Mouse (Mus musculus): ENCODE results near the gene Sobp. TPM values are rescaled to one million over a fixed set of nuclear protein-coding genes. Genes with fewer than 3 reads are reported as not detected.

Gene Sobp
- polyA plus RNA-seq, 1 experiment from 2014 or later, result 15.6 TPM

- ATAC-seq, result peak; percentile 43; the same call in 1 of the 2 replicates
- WGBS, result 62% methylated on average over 7 of the region's 7 CpGs
Measured at GRCm38 (mm10) chr10:42980999-42981757, 193.2 kb downstream of the Sobp start.

GRCm38 (mm10) chr10:42978346-42978745 lies 196.0 kb downstream of the Sobp start:
- H3K27ac ChIP-seq, result no peak overlapping the region
- H3K9me3 ChIP-seq, result no peaks in the 10 kb centered on the region
- H3K9ac ChIP-seq (replicated peaks), result no peak overlapping the region
- no peaks in the 10 kb centered on the region for H3K36me3 ChIP-seq
- peaks cover 4% of the 10 kb centered on the region; the same call in 1 of the 2 replicates for H3K4me1 ChIP-seq (replicated peaks)
- no peak overlapping the region for H3K4me2 ChIP-seq (replicated peaks)
- 63% methylated on average over 3 of the region's 3 CpGs for WGBS
- ATAC-seq, result no peak
- no peak overlapping the region for H3K4me3 ChIP-seq (replicated peaks)
- H3K27me3 ChIP-seq, result 0 out of 2 replicates have a peak, but pooled peaks cover 10% of the 10 kb centered on the region

More at GRCm38 (mm10) chr10:42980999-42981757, 193.2 kb downstream of the Sobp start:
- Histone ChIP-seq H3K4me2 (replicated peaks) (no peak overlapping the region), H3K9me3 (no peaks in the 10 kb centered on the region), H3K27ac (no peak overlapping the region), H3K27me3 (0 out of 2 replicates have a peak, but pooled peaks cover 8% of the 10 kb centered on the region), H3K9ac (replicated peaks) (no peak overlapping the region), H3K4me3 (replicated peaks) (no peak overlapping the region), H3K36me3 (no peaks in the 10 kb centered on the region), H3K4me1 (replicated peaks) (peaks cover 4% of the 10 kb centered on the region; the same call in 1 of the 2 replicates)

GRCm38 (mm10) chr10:42976577-42976976 lies 197.8 kb downstream of the Sobp start:
- no peaks in the 10 kb centered on the region for H3K9me3 ChIP-seq
- H3K9ac ChIP-seq (replicated peaks), result no peak overlapping the region
- H3K36me3 ChIP-seq, result no peaks in the 10 kb centered on the region
- H3K27ac ChIP-seq, result no peak overlapping the region
- H3K4me3 ChIP-seq (replicated peaks), result no peak overlapping the region
- 0 out of 2 replicates have a peak, but pooled peaks cover 3% of the 10 kb centered on the region for H3K27me3 ChIP-seq
- 88% methylated on average over 6 of the region's 6 CpGs for WGBS
- peaks cover 8% of the 10 kb centered on the region; the same call in 1 of the 2 replicates for H3K4me1 ChIP-seq (replicated peaks)
- no peak for ATAC-seq
- no peak overlapping the region for H3K4me2 ChIP-seq (replicated peaks)

- peaks cover 5% of the 10 kb centered on the region for H3K27me3 ChIP-seq
- no peak overlapping the region for H3K9ac ChIP-seq (replicated peaks)
- 46% methylated on average over 4 of the region's 4 CpGs for WGBS
- H3K9me3 ChIP-seq, result no peaks in the 10 kb centered on the region
- ATAC-seq, result no peak
- H3K27ac ChIP-seq, result no peak overlapping the region
- no peak overlapping the region for H3K4me2 ChIP-seq (replicated peaks)
- H3K4me1 ChIP-seq (replicated peaks), result peaks cover 23% of the 10 kb centered on the region
- no peak overlapping the region for H3K4me3 ChIP-seq (replicated peaks)
- H3K36me3 ChIP-seq, result no peaks in the 10 kb centered on the region
Measured at GRCm38 (mm10) chr10:42973537-42973936, 200.8 kb downstream of the Sobp start.

GRCm38 (mm10) chr10:42972504-42973172 lies 201.7 kb downstream of the Sobp start:
- no peak overlapping the region for H3K4me3 ChIP-seq (replicated peaks)
- H3K4me1 ChIP-seq (replicated peaks), result peaks cover 27% of the 10 kb centered on the region
- H3K36me3 ChIP-seq, result no peaks in the 10 kb centered on the region
- no peaks in the 10 kb centered on the region for H3K9me3 ChIP-seq
- H3K9ac ChIP-seq (replicated peaks), result no peak overlapping the region
- peak; percentile 90 for ATAC-seq
- 30% methylated on average over 18 of the region's 18 CpGs for WGBS
- peaks cover 5% of the 10 kb centered on the region for H3K27me3 ChIP-seq
- H3K4me2 ChIP-seq (replicated peaks), result no peak overlapping the region
- no peak overlapping the region for H3K27ac ChIP-seq

- no peak overlapping the region for H3K9ac ChIP-seq (replicated peaks)
- no peak for ATAC-seq
- H3K27ac ChIP-seq, result 0 out of 2 replicates have a peak overlapping the region, but pooled peaks have one; percentile 0
- no peaks in the 10 kb centered on the region for H3K36me3 ChIP-seq
- H3K4me1 ChIP-seq (replicated peaks), result peaks cover 27% of the 10 kb centered on the region
- no peaks in the 10 kb centered on the region for H3K9me3 ChIP-seq
- 1% methylated on average over 2 of the region's 2 CpGs for WGBS
- H3K4me2 ChIP-seq (replicated peaks), result no peak overlapping the region
- peaks cover 2% of the 10 kb centered on the region for H3K27me3 ChIP-seq
- no peak overlapping the region for H3K4me3 ChIP-seq (replicated peaks)
Measured at GRCm38 (mm10) chr10:42968332-42968731, 206.0 kb downstream of the Sobp start.

GRCm38 (mm10) chr10:42963061-42963460 lies 211.3 kb downstream of the Sobp start:
- Histone ChIP-seq H3K27ac (no peak overlapping the region), H3K4me3 (replicated peaks) (no peak overlapping the region), H3K27me3 (no peaks in the 10 kb centered on the region), H3K36me3 (no peaks in the 10 kb centered on the region), H3K4me2 (replicated peaks) (no peak overlapping the region), H3K9ac (replicated peaks) (no peak overlapping the region), H3K9me3 (no peaks in the 10 kb centered on the region), H3K4me1 (replicated peaks) (peaks cover 10% of the 10 kb centered on the region)
- 94% methylated on average over 2 of the region's 2 CpGs for WGBS
- ATAC-seq, result no peak

GRCm38 (mm10) chr10:42962655-42963054 lies 211.7 kb downstream of the Sobp start:
- H3K36me3 ChIP-seq, result no peaks in the 10 kb centered on the region
- no peak for ATAC-seq
- H3K9ac ChIP-seq (replicated peaks), result no peak overlapping the region
- H3K27me3 ChIP-seq, result no peaks in the 10 kb centered on the region
- H3K4me1 ChIP-seq (replicated peaks), result peaks cover 13% of the 10 kb centered on the region
- no peaks in the 10 kb centered on the region for H3K9me3 ChIP-seq
- no peak overlapping the region for H3K27ac ChIP-seq
- WGBS, result 89% methylated on average over 13 of the region's 13 CpGs
- no peak overlapping the region for H3K4me3 ChIP-seq (replicated peaks)
- H3K4me2 ChIP-seq (replicated peaks), result no peak overlapping the region

GRCm38 (mm10) chr10:42962181-42962601 lies 212.1 kb downstream of the Sobp start:
- WGBS, result 87% methylated on average over 6 of the region's 6 CpGs
- H3K4me1 ChIP-seq (replicated peaks), result peaks cover 16% of the 10 kb centered on the region

GRCm38 (mm10) chr10:42961771-42962170 lies 212.6 kb downstream of the Sobp start:
- Histone ChIP-seq H3K9ac (replicated peaks) (no peak overlapping the region), H3K4me3 (replicated peaks) (no peak overlapping the region), H3K36me3 (no peaks in the 10 kb centered on the region), H3K4me1 (replicated peaks) (peaks cover 16% of the 10 kb centered on the region), H3K27ac (no peak overlapping the region), H3K9me3 (no peaks in the 10 kb centered on the region), H3K4me2 (replicated peaks) (no peak overlapping the region), H3K27me3 (0 out of 2 replicates have a peak, but pooled peaks cover 6% of the 10 kb centered on the region)
- 71% methylated on average over 6 of the region's 6 CpGs for WGBS
- ATAC-seq, result no peak

More at GRCm38 (mm10) chr10:42962181-42962601, 212.1 kb downstream of the Sobp start:
- Histone ChIP-seq H3K9ac (replicated peaks) (no peak overlapping the region), H3K27me3 (0 out of 2 replicates have a peak, but pooled peaks cover 3% of the 10 kb centered on the region), H3K4me3 (replicated peaks) (no peak overlapping the region), H3K9me3 (no peaks in the 10 kb centered on the region), H3K36me3 (no peaks in the 10 kb centered on the region), H3K27ac (no peak overlapping the region), H3K4me2 (replicated peaks) (no peak overlapping the region)
- ATAC-seq, result no peak

GRCm38 (mm10) chr10:42958686-42959085 lies 215.6 kb downstream of the Sobp start:
- Histone ChIP-seq H3K4me2 (replicated peaks) (peak overlapping the region; percentile 51), H3K9ac (replicated peaks) (peak overlapping the region; percentile 61; the same call in 1 of the 2 replicates), H3K27ac (peak overlapping the region; percentile 33; the same call in 1 of the 2 replicates), H3K4me1 (replicated peaks) (peaks cover 16% of the 10 kb centered on the region), H3K36me3 (no peaks in the 10 kb centered on the region), H3K4me3 (replicated peaks) (peak overlapping the region; percentile 14), H3K9me3 (no peaks in the 10 kb centered on the region), H3K27me3 (0 out of 2 replicates have a peak, but pooled peaks cover 6% of the 10 kb centered on the region)
- 41% methylated on average over 4 of the region's 4 CpGs for WGBS
- peak; percentile 29 for ATAC-seq

Measured in midbrain, embryonic 13.5 days (tissue).